Mouse (Mus musculus) small intestine, adult 2 months (tissue): Measurements from ENCODE around the gene Ceacam20.

Experiments used
- CTCF ChIP-seq: fragments of 200-500 bp; IDR thresholded peaks from 2 replicates; pipeline ENCODE4 v1.5.1; 2012; ENCODE audit warnings: low read depth, mild to moderate bottlenecking, control low read depth, inconsistent platforms, low read length, moderate library complexity, mixed read lengths; ENCODE audit not compliant: insufficient replicate concordance, insufficient read length; ENCODE audit errors: extremely low read depth
- POLR2A ChIP-seq: fragments of 200-500 bp; IDR thresholded peaks from 2 replicates; pipeline ENCODE4 v1.6.1; 2012; ENCODE audit warnings: low read depth, mild to moderate bottlenecking, control low read depth, inconsistent platforms, low read length, moderate library complexity

DNA sequence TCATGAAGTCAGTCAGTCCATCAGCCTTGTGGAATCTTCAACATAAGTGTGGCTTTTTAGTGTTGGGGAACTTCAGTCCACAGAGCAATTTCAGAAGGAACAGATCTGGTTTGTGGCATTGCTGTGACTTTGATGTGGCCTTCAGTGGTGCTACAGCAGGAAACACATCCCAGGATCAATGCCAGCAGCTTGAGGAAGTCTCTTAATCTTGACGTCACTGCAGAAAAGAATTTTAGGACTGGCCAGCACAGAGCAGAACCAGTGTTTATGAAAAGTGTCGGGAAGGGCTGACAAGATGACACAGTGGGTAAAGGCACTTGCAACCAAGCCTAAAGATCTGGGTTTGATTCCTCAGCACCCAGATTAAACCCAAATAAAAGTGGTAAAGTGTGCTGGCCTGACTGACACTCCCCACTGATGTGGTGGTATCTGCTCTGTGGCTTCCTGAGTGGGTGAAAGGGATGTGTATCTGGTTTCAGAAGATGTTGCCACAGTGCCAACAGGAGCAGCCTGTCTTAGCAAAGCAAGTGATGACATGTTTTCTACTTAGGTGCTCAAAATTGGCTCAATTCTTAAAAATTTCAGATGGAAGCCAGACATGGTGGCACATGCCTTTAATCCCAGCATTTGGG, 38.2 kb upstream of the Ceacam20 start:
- no peak for TF ChIP-seq CTCF
- no peak for TF ChIP-seq POLR2A
